Comparison of ENCODE assay signal across 12 mouse cellular contexts in genomic region chr10:28297531-28297930, GRCm38 (mm10).
"Had no signal": no experiment of that assay in that cellular context is flagged by ENCODE, and none has a peak within 500 bp of the region (broad histone marks: within the 10 kb centered on the region; RNA-seq: fewer than 3 reads in every experiment).

No protein-coding gene starts in this region.

- H3K27me3 ChIP-seq: intestine, embryonic 15.5 days; limb, embryonic 15.5 days; midbrain, embryonic 13.5 days; neural tube, embryonic 15.5 days had no signal

- H3K4me2 ChIP-seq: intestine, embryonic 15.5 days; limb, embryonic 15.5 days; midbrain, embryonic 13.5 days; neural tube, embryonic 15.5 days had no signal

- H3K4me1 ChIP-seq: intestine, embryonic 15.5 days; limb, embryonic 15.5 days; midbrain, embryonic 13.5 days; neural tube, embryonic 15.5 days had no signal

- H3K4me3 ChIP-seq: intestine, embryonic 15.5 days; limb, embryonic 15.5 days; midbrain, embryonic 13.5 days; myocyte; neural tube, embryonic 15.5 days had no signal

- DNase-seq: layer of hippocampus, adult 9-11 months; layer of hippocampus, postnatal 36 days; lung, adult 18-20 months; right cerebral cortex, adult 18-20 months; right cerebral cortex, postnatal 25 days; thymus, postnatal 4 days had no signal

- H3K9ac ChIP-seq: intestine, embryonic 15.5 days; limb, embryonic 15.5 days; liver, embryonic 14.5 days; midbrain, embryonic 13.5 days; neural tube, embryonic 15.5 days had no signal

- H3K36me3 ChIP-seq: intestine, embryonic 15.5 days; limb, embryonic 15.5 days; midbrain, embryonic 13.5 days; neural tube, embryonic 15.5 days had no signal

- H3K27ac ChIP-seq: intestine, embryonic 15.5 days; limb, embryonic 15.5 days; liver, embryonic 14.5 days; midbrain, embryonic 13.5 days; neural tube, embryonic 15.5 days had no signal

- H3K9me3 ChIP-seq: intestine, embryonic 15.5 days; limb, embryonic 15.5 days; midbrain, embryonic 13.5 days; neural tube, embryonic 15.5 days had no signal

- ATAC-seq: intestine, embryonic 15.5 days; midbrain, embryonic 13.5 days had no signal
